Mouse (Mus musculus) lung, embryonic 16.5 days (tissue): ENCODE measurements around the gene Zkscan4. TPM values are rescaled to one million over a fixed set of nuclear protein-coding genes. Genes with fewer than 3 reads are reported as not detected.
"Not testable (repeated sequence)": the region's sequence is repeated elsewhere in the genome, so short reads cannot be mapped to it uniquely, and the experiment has no call there.

Source experiments
- ATAC-seq: fragments of 200-750 bp; cut with Nextera tagmentation; 2 replicates; pipeline ENCODE4 v1.8.0; 2017; ENCODE audit warnings: low read depth, mild to moderate bottlenecking, moderate library complexity
- H3K27ac ChIP-seq: fragments of 300-500 bp; sonication (generic); 2 replicates; pipeline ENCODE4 v1.5.1; 2014; ENCODE audit warnings: mild to moderate bottlenecking, control low read depth, low read length
- H3K27me3 ChIP-seq: fragments of 300-500 bp; sonication (generic); 2 replicates; pipeline ENCODE4 v1.6.1; 2014; ENCODE audit warnings: low read depth, low read length, mixed read lengths; ENCODE audit not compliant: control insufficient read depth, insufficient read depth
- H3K36me3 ChIP-seq: fragments of 300-500 bp; sonication (generic); 2 replicates; pipeline ENCODE4 v1.6.1; 2014; ENCODE audit warnings: low read length; ENCODE audit not compliant: control insufficient read depth, insufficient read depth
- H3K4me1 ChIP-seq: fragments of 300-500 bp; sonication (generic); replicated peaks from 2 replicates; pipeline ENCODE4 v1.6.1; 2014; ENCODE audit warnings: low read length, mixed read lengths; ENCODE audit not compliant: control insufficient read depth, insufficient read depth
- H3K4me2 ChIP-seq: fragments of 300-500 bp; sonication (generic); 2 replicates; pipeline ENCODE4 v1.6.1; 2014; ENCODE audit warnings: low read depth, low read length, control low read depth
- H3K4me3 ChIP-seq: fragments of 300-500 bp; sonication (generic); 2 replicates; pipeline ENCODE4 v1.5.1; 2014; ENCODE audit warnings: mild to moderate bottlenecking, low read length, control low read depth
- H3K9ac ChIP-seq: fragments of 300-500 bp; sonication (generic); 2 replicates; pipeline ENCODE4 v1.6.1; 2014; ENCODE audit warnings: low read length, control low read depth
- H3K9me3 ChIP-seq: fragments of 300-500 bp; sonication (generic); 2 replicates; pipeline ENCODE4 v1.6.1; 2016; ENCODE audit warnings: low read length; ENCODE audit not compliant: control insufficient read depth
- WGBS: fragments of 180-500 bp; shearing (Covaris S2); extraction: QIAGEN DNeasy Blood & Tissue Kit; methylation state at CpG from one replicate; pipeline ENCODE4 v1.1.7; 2014; 5-methylcytosine and 5-hydroxymethylcytosine counted together
- polyA plus RNA-seq: library from polyadenylated mRNA; unstranded; fragments of >200 nt; fragmentation: Nextera tagmentation; extraction: Ambion mirVana; gene quantifications from 2 replicates; pipeline ENCODE4 v1.2.1, GENCODE M21; 2015

The Zkscan4 gene
- polyA plus RNA-seq = 2.8 and 3.9 TPM in 2 replicates

DNA sequence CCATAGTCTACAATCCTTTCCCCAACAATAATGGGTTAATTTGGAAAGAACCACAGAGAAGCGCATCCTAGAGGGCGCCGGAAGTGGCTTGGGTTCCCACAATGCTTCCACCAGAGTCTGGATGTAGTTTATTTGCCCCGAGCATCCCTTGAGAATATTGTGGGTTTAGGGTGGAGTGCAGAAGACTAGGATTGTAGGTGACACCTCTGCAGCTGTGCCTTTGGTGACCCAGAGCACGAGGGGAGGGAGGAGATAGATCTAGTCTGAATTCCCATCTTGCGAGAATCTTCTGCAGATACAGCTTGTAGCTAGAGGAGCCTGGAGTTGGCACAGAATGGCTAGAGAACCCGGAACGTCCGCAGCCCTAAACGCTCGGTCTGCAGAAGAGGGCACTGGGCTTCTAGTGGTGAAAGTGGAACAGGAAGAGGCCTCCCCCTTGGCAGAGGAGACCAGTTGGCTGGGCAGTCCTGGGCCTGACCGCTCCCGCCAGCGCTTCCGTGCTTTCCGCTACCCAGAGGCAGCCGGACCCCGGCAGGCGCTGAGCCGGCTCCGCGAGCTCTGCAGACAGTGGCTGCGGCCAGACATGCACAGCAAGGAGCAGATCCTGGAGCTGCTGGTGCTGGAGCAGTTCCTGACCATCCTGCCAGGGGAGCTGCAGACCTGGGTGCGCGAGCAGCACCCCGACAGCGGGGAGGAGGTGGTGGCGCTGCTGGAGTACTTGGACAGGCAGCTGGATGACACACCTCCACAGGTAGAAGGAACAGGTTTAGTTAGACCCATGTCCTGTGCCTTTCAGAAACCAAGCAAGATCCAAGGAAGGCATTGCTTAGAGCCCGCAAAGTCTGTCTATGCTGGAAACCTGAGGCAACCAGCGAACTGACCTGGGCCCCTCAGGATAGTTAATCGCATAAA, at the start of gene Zkscan4, which contains the start of gene Gm10065:
TSS of gene Zkscan4 (plus strand) at position 149 of the 912 bp plus-strand sequence.
TSS of gene Gm10065 (minus strand) at position 683 of the 912 bp plus-strand sequence.
- not testable (repeated sequence) for H3K4me1 ChIP-seq, H3K27me3 ChIP-seq, H3K36me3 ChIP-seq, H3K9me3 ChIP-seq
- ATAC-seq = peak; percentile 93
- 2% methylated on average over 29 of the region's 31 CpGs for WGBS
- peak within 1 kb of the TSS; percentile 82 for H3K4me2 ChIP-seq
- peak within 1 kb of the TSS; percentile 88 for H3K27ac ChIP-seq
- peak within 1 kb of the TSS; percentile 72 for H3K9ac ChIP-seq
- peak within 1 kb of the TSS; percentile 67 for H3K4me3 ChIP-seq

DNA sequence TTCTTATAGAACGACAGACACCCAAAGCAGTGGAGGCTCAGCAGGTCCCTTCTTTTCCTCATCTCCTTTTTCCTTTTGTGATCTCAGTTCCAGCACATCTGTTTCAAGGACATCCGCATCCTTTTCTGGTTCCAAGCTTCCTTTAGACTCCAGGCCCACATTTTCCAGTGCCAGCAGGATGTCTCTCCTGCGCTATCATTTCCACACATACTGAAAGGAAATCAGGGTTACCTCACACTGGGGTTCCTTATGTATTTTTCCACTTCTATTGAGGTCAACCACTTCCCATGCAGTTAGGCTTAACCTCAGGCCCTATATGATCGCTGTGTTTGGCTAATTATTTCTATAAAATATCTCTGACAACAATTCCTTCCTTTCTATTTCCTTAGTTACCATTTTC, 43.2 kb upstream of the Zkscan4 start:
- Histone ChIP-seq H3K9ac (no peak overlapping the region), H3K9me3 (no peaks in the 10 kb centered on the region), H3K36me3 (no peaks in the 10 kb centered on the region), H3K4me2 (no peak overlapping the region), H3K4me3 (no peak overlapping the region), H3K27ac (no peak overlapping the region), H3K27me3 (no peaks in the 10 kb centered on the region), H3K4me1 (0 out of 2 replicates have a peak, but pooled peaks cover 5% of the 10 kb centered on the region)
- no peak for ATAC-seq
- 75% methylated on average over 4 of the region's 4 CpGs for WGBS

DNA sequence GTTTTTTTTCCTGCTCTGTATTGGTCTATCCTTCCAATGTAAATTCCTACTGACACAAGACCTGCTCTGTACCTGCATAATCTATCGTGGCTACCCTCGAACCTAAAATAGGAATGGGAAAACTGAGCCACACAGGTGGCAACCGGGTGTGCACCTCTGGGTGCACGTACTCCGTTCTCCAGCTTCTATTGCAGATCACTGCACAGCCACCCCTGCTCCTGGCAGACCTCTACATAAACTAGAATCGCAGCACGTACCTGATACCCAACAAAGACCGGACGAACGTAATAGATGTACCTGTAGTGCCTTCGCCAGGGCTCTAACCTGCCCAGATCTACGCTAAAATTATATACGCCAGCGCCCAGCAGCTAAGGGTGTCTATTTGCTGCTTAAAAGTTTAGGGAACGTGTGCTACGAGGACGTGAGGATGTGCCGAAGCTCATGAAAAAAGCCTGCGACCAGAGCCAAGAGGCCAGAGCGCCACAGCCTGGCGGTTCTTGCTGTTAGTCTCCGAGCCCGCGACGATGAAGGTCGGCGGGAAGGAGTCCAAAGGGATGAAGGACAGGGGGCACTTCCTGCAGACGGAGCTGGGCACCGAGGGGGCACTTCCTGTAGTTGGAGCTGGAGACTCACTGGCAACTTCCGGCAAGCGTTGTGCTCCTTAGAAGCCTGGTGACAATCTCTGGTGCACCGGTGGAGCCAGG, 38.1 kb upstream of the Zkscan4 start, which contains the start of gene Pgbd1:
TSS of gene Pgbd1 (minus strand) at position 556 of the 704 bp plus-strand sequence.
- H3K9me3 ChIP-seq = no peaks in the 10 kb centered on the region
- H3K4me1 ChIP-seq = 0 out of 2 replicates have a peak, but pooled peaks cover 5% of the 10 kb centered on the region
- peak within 1 kb of the TSS; percentile 60 for H3K4me3 ChIP-seq
- no peaks in the 10 kb centered on the region for H3K27me3 ChIP-seq
- peak within 1 kb of the TSS; percentile 81 for H3K27ac ChIP-seq
- ATAC-seq = peak; percentile 91
- H3K36me3 ChIP-seq = peaks cover 24% of the 10 kb centered on the region
- peak within 1 kb of the TSS; percentile 73 for H3K9ac ChIP-seq
- H3K4me2 ChIP-seq = peak within 1 kb of the TSS; percentile 91
- WGBS = 1% methylated on average over 32 of the region's 32 CpGs

DNA sequence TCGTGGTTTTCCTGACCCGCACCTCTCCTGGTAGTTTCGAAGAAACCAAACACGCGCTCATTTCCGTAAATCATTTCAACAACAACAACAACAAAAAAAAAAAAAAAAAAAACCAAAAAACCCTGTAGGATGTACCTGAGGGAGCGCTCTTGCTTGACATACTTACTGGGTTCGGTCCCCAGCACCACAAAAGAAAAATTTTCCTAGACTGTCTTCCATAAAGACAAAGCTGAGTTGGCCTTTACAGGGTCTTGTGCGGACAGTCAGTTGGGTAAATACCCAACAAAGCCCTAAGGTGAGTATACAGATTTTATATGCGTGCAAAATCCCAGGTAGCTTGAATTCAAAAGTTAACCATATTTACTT, 37.5 kb upstream of the Zkscan4 start:
- H3K4me3 ChIP-seq = peak overlapping the region; percentile 60
- H3K4me2 ChIP-seq = peak overlapping the region; percentile 91
- ATAC-seq = 0 out of 2 replicates have a peak, but pooled peaks have one; percentile 16
- no peaks in the 10 kb centered on the region for H3K27me3 ChIP-seq
- peak overlapping the region; percentile 81 for H3K27ac ChIP-seq
- peak overlapping the region; percentile 73 for H3K9ac ChIP-seq
- peaks cover 26% of the 10 kb centered on the region for H3K36me3 ChIP-seq
- WGBS = 15% methylated on average over 10 of the region's 10 CpGs
- H3K9me3 ChIP-seq = no peaks in the 10 kb centered on the region
- H3K4me1 ChIP-seq = 0 out of 2 replicates have a peak, but pooled peaks cover 5% of the 10 kb centered on the region

DNA sequence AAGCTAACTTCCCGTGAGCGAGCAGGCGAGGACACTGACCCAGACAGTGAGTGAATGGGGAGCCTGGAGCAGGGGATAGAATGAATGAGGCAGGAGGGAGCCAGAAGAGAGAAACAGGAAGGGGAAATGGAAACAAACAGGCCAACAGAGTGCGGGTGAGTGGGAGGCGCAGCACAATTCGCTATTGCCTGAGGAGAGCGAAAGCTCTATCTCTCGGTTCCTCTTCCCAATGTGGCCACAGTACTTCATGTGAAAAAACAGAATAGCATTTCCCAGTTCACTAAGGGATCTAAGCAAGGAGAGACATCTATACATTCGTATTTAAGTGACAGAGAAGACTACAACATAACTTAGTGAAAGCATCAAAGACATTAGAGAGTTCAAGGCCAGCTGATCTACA, 31.9 kb upstream of the Zkscan4 start:
- no peak for ATAC-seq
- H3K36me3 ChIP-seq = peaks cover 54% of the 10 kb centered on the region
- no peaks in the 10 kb centered on the region for H3K9me3 ChIP-seq
- no peak overlapping the region for H3K9ac ChIP-seq
- no peak overlapping the region for H3K27ac ChIP-seq
- no peaks in the 10 kb centered on the region for H3K27me3 ChIP-seq
- no peak overlapping the region for H3K4me2 ChIP-seq
- H3K4me1 ChIP-seq = peaks cover 7% of the 10 kb centered on the region; the same call in 1 of the 2 replicates
- WGBS = 82% methylated on average over 9 of the region's 9 CpGs
- no peak overlapping the region for H3K4me3 ChIP-seq

DNA sequence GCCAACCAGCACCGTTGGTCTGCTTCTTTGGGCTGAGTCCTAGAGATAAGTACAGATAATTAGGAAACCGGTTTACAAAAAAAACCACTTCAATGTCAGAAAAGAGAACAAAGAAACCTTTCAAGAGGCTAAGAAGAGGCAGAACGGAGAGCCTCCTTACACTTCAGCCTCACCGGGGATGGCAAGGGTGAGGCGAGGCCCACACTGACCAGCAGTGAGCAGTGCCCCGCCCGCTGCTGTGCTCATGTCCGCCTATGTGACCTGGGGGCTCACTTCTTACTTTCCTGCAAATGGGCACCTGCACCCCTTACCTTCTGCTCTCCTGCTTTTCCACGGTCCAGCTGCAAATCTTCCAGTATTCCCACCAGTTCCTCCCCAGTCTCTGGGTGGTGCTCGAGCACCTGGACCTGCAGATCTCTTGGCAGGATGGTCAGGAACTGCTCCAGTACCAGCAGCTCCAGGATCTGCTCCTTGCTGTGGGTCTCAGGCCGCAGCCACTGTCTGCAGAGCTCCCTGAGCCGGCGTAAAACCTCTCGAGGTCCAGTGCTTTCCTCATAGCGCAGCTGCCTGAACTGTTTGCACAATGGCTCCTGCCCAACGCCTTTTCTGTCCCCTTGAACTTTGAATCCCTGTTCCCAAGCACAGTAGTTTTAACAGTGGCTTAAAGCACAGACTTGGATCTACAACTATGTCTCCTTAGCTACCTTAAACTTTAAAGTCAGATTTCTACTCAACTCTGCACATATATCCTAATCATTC, 30.7 kb upstream of the Zkscan4 start:
- no peaks in the 10 kb centered on the region for H3K27me3 ChIP-seq
- peaks cover 14% of the 10 kb centered on the region for H3K4me1 ChIP-seq
- H3K4me3 ChIP-seq = no peak overlapping the region
- peak overlapping the region; percentile 32 for H3K27ac ChIP-seq
- H3K4me2 ChIP-seq = no peak overlapping the region
- WGBS = 62% methylated on average over 16 of the region's 16 CpGs
- peak; percentile 69 for ATAC-seq
- H3K36me3 ChIP-seq = peaks cover 54% of the 10 kb centered on the region
- H3K9ac ChIP-seq = peak overlapping the region; percentile 1; the same call in 1 of the 2 replicates
- no peaks in the 10 kb centered on the region for H3K9me3 ChIP-seq

DNA sequence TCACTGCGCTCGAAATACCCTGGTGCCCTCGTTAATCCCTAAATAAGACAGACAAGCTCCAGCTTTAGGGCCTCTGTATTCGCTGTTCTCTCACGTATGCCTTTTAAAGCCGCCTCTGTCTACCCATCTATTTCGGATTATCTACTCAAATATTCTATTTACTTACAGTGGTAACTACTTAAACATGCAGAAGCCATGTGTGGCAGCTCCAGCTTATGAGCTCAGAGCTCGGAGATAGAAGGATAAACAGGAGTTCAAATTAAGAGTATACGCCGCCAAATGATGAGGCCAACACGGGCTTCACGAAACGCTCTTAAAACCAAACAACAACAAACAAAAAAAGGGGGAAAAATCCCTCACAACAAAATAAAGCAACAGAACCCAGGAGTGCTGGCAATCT, 25.7 kb upstream of the Zkscan4 start:
- H3K36me3 ChIP-seq = peaks cover 12% of the 10 kb centered on the region
- H3K27ac ChIP-seq = peak overlapping the region; percentile 82
- peak overlapping the region; percentile 74 for H3K4me3 ChIP-seq
- H3K9me3 ChIP-seq = no peaks in the 10 kb centered on the region
- 2% methylated on average over 13 of the region's 13 CpGs for WGBS
- H3K4me1 ChIP-seq = peaks cover 17% of the 10 kb centered on the region
- H3K27me3 ChIP-seq = no peaks in the 10 kb centered on the region
- no peak for ATAC-seq
- H3K4me2 ChIP-seq = peak overlapping the region; percentile 87
- peak overlapping the region; percentile 85 for H3K9ac ChIP-seq

DNA sequence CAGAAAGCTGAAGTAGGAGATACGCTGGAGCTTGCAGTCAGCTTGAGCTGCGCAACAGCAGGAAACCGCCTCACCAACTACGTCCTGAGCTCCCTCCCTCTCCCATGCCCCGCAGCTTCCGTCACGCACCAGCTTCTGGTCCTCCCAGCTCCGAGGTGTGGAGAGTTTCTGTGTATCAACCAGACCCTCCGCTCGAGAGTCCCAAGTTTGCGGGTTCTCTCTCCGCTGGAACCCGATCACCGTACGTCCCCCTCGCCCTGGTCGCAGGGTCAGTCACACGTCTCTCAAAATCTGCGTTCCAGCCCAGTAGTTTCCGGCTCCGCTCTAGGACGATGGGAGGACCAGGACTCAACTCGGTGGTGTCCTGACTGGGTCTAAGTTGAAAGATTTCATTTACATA, 25.3 kb upstream of the Zkscan4 start, which contains the start of gene Zscan26:
TSS of gene Zscan26 (minus strand) at position 282 of the 400 bp plus-strand sequence.
- under 1% methylated on average over 23 of the region's 23 CpGs for WGBS
- Histone ChIP-seq H3K9me3 (no peaks in the 10 kb centered on the region), H3K36me3 (peaks cover 9% of the 10 kb centered on the region), H3K27me3 (no peaks in the 10 kb centered on the region), H3K9ac (peak within 1 kb of the TSS; percentile 85), H3K4me3 (peak within 1 kb of the TSS; percentile 74), H3K4me2 (peak within 1 kb of the TSS; percentile 87), H3K27ac (peak within 1 kb of the TSS; percentile 82), H3K4me1 (peaks cover 16% of the 10 kb centered on the region)
- peak; percentile 85 for ATAC-seq
